Mouse (Mus musculus) thymus, postnatal 10 days (tissue): Measurements from ENCODE around the gene H3f3b.
A peak's percentile ranks its signal among the peaks of the same experiment; 100 is the strongest.
"Not testable (repeated sequence)": the region's sequence is repeated elsewhere in the genome, so short reads cannot be mapped to it uniquely, and the experiment has no call there.

ENCODE experiments used
- DNase-seq, 2 experiments: peaks; one replicate each; pipeline ENCODE4 v3.0.0; 2021; ENCODE audit warnings: low spot score in 2 of 2

Gene H3f3b

GRCm38 (mm10) chr11:116021328-116022220, 6.2 kb downstream of the H3f3b start:
- no peak for DNase-seq

- no peak for DNase-seq
These were observed 7.2 kb downstream of the H3f3b start for GRCm38 (mm10) chr11:116020519-116020922.

- no peak for DNase-seq
These were observed 7.8 kb downstream of the H3f3b start for GRCm38 (mm10) chr11:116019976-116020411.

GRCm38 (mm10) chr11:116019360-116019791, 8.4 kb downstream of the H3f3b start:
- no peak for DNase-seq

GRCm38 (mm10) chr11:116018867-116019266, 8.9 kb downstream of the H3f3b start:
- DNase-seq, result not testable (repeated sequence)

- DNase-seq, result peak in 1 of 2 experiments; percentile 42
These were observed 9.7 kb downstream of the H3f3b start for GRCm38 (mm10) chr11:116018106-116018505.

- no peak for DNase-seq
These were observed 12.9 kb downstream of the H3f3b start for GRCm38 (mm10) chr11:116014821-116015220.

GRCm38 (mm10) chr11:116012262-116012947, 15.4 kb downstream of the H3f3b start, which contains the start of gene Galk1:
Gene Galk1, minus strand, starts transcription at chr11:116012719.
- DNase-seq, result peak; percentile 96 to 97

GRCm38 (mm10) chr11:116011529-116012261, 16.1 kb downstream of the H3f3b start:
- no peak for DNase-seq

GRCm38 (mm10) chr11:116010948-116011347, 16.8 kb downstream of the H3f3b start:
- no peak for DNase-seq

- DNase-seq, result no peak
These were observed 17.6 kb downstream of the H3f3b start for GRCm38 (mm10) chr11:116010146-116010545.

- DNase-seq, result no peak
These were observed 18.1 kb downstream of the H3f3b start for GRCm38 (mm10) chr11:116009661-116010060.

GRCm38 (mm10) chr11:116008832-116009375, 18.9 kb downstream of the H3f3b start:
- no peak for DNase-seq

GRCm38 (mm10) chr11:116008411-116008810, 19.4 kb downstream of the H3f3b start:
- no peak for DNase-seq

GRCm38 (mm10) chr11:116007095-116007850, 20.5 kb downstream of the H3f3b start:
- DNase-seq, result no peak

GRCm38 (mm10) chr11:116005701-116006419, 21.9 kb downstream of the H3f3b start:
- DNase-seq, result no peak

GRCm38 (mm10) chr11:116004840-116005700, 22.7 kb downstream of the H3f3b start:
- DNase-seq, result peak; percentile 53 to 73

GRCm38 (mm10) chr11:116004186-116004823, 23.5 kb downstream of the H3f3b start:
- DNase-seq, result no peak

- DNase-seq, result no peak
These were observed 24.9 kb downstream of the H3f3b start for GRCm38 (mm10) chr11:116002894-116003293.
